Mouse (Mus musculus) spleen, adult 12 weeks (tissue): ENCODE measurements around the gene Crbn.
A peak's percentile ranks its signal among the peaks of the same experiment; 100 is the strongest.

Source experiments
- DNase-seq: peaks from one replicate; pipeline ENCODE4 v3.0.0; 2022; ENCODE audit warnings: low spot score

Gene Crbn

DNA sequence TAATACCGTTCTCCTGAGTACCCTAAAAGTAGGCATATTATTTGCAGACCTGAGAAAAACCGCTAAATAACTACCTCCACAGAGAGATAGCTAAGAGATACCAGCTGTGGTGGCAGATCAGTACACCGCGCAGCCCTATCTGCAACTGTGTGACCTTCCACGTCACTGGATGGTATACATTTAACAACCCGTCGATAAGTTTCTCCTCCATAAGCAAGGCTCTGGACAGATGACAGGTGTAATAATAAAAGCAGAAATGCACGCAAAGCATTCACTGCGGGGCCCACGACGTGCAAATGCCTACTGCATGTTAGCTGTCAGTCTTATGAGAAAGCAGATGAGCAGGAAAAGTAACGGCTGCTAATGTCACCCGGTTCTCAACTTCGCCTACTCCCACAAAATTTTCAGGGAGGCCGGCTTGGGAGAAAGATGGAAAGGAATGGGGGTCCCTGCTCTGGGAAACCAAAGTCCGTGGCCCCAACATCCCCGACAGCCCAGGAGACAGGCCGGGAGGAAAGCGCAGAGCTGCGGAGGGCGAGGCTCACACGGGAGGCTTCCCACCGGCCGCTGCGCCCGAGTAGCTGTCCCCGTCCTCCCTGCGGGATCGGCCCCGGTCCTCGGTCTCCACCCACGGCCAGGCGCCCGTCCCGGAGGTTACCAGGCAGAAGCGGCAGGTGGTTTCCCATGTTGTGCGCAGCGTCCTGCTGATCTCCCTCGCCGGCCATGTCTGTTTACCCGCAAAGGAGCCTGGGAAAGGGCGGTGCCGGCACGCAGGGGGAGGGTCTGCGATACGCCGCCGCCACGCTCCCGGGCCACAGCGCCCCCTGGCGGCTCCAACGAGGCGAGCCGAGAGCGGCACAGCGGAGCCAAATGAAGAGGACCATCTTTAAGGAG lies at the start of gene Crbn:
Gene Crbn (minus strand): TSS at position 745 of the 894 bp plus-strand sequence.
- DNase-seq: peak; percentile 88

DNA sequence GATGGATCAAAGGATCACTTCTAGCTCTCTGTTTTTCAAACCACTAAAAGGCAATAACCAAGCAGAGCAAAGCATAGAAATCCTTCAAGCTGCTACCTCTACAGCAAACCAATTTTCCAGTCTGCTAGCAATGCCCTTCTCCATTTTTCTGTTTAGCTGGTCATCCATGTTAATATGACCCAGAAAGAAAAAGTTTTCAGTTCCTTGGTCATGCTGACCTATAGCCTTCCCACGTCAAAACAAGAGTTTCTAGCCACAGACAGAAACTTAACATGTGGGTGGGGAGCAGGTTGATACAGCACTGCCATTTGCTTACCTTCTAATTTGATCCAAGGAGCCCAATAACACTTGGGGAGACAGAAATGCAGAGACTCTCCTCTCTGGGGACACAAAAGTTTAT lies 40.3 kb upstream of the Crbn start:
- DNase-seq: no peak

DNA sequence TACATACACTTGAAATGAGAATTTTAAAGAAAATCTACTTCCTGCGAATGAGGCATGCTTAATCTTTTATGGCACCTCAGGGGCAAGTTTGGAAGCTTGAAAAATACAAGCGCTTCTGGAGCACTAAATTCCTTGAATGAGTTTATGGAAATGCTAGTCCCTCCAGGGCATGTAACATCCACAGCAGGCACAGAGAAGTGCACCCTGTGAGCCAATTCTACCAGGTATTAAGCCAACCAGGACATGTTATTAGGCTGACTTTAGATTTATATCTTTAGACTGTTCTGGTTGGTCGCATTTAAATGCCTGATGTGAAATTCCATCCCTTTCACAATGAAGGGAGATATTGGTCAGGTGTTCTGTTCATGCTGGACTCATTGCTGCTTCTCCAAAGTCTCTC lies 38.2 kb upstream of the Crbn start:
- DNase-seq: no peak

DNA sequence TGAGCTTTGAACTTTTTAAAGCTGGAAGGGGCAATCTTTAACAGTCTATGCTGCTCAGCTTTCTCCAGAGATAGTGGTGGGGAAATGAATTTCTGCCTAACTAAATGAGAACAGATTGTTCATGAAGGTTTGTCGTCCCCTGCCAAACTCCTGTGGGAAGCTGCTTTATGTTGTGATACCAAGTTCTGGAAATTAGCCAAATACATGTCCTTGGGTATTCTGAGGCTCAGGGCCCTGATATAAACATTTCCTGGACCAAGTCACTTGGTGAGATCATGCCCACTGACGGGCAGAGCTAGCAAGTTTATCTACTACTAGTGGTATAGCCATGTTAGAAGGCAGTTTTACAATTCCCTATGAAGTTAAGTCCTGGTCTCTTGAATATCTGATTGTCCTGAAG lies 35.4 kb upstream of the Crbn start:
- DNase-seq: no peak

DNA sequence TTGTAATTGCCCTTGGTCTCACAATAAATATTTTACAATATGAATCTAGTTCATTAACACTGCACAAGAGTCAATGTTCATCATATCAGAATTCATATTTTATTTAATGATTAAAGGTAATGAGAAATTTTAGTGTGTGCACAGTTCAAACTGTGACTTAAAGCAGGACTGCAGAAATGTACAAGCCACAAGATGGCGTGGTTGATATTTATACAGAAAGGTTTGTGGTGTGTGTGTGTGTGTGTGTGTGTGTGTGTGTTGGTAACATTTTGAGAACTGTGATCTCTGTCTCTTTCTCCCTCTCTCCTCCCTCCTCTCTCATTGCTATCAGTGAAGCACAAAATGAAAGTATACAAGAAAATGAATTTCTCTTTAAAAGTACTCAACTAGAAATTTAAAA lies 22.5 kb upstream of the Crbn start:
- DNase-seq: no peak

DNA sequence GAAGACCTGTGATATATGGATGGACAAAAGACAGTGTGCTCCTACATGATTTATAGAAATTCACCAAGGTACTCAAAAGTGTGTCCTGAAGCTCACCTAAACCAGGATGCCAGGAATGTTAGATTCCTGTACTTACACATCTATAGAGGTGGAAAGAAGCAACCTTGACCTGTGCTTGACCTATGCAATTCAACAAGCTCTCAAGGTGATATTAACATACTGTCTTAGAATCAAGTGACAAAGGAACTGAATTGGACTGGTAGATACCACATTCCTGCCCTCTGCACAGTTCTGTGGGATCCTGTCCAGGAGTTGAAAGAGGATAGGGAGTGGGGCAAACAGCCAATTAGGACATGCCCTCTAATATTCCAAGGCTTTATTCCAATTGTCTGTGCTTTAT lies 20.7 kb upstream of the Crbn start:
- DNase-seq: no peak

DNA sequence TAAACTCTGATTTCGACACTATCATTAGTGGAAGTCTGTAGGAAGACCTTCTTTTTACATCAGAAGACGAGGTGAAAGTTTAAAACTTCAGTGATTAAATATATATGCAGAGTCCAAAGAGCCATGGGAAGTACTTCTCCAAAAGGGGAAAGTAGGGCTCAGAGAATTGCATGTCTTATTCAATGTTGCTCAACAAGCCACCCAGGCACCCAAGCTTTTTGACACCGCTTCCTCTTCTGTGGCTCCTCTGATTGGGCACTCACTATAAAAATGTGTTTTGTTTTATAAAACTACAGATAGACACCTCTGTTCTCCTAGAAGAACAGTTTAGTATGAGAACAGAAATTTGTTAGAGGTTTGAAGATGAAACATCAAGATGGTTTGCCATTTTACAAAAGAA lies 20.0 kb upstream of the Crbn start:
- DNase-seq: no peak

DNA sequence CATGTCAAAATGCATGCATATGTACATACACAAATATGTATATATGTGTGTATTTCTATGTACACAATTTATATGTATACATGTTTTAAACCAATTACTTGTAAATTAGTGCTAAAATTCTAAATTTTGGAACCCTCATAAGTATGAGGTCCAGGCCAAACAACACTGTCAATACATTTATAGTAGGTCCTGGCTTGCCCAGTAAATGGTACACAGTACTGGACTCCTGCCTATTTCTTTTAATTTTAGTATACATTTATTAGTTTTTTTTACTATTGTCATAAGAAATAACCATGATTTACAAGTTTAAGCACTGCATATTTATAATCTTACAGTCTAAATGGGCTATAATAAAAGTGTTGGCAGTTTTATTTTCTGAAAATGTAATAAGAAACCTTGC lies 19.4 kb upstream of the Crbn start:
- no peak for DNase-seq

DNA sequence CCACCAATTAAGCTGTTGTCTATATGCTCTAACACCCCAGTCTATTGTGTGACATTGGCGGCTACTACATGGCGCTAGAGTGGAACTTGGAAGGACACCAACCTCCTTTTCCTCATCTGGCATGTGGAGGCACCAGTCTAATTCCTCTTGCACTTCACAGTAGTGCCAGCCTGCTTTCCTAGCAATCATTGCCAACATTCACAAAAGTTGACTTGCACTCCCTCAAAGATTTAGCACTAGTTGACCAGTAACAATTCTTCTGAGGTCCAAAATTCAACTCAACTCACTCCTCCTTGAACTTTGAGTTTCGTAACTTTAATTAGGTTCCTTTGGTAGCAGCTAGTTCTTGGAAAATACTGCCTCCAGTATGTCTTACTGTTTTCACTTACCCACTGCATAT lies 10.8 kb upstream of the Crbn start:
- DNase-seq: no peak

DNA sequence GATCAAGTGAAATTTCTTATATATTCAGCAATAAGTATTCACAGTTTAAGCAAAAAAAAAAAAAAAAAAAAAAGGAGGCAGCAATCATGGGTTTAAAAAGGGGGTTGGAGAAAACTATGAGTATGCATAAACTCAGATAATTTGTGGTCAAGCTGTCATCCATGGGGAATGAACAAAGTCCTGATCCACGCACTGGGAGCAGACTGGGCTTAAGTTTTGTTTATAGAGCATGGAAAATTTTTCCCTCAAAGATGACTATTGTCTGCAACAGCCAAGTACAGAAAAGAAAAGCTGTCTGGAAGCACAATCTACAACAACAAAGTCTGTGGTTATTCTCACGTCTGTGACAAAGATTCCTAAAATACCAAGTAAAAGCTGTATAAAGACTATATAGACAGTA lies 9.3 kb upstream of the Crbn start:
- no peak for DNase-seq

DNA sequence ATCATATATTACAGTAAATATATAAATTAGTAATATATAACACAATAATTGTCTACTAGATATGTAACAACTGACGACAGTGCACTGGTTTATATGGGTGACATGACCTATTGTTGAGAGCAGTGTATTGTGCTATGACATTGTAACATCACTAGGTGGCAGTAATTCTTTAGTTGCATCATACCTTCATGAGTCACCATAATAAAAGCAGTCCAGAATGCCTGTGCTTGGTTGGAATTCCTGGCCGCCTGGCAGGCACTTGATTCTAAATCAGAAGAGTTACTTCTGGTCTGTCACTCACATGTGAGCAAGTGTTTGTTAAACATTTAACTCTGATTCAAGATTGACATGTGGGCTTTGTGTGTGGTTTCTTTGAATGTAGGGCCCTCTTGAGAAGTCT lies 5.0 kb upstream of the Crbn start:
- no peak for DNase-seq

DNA sequence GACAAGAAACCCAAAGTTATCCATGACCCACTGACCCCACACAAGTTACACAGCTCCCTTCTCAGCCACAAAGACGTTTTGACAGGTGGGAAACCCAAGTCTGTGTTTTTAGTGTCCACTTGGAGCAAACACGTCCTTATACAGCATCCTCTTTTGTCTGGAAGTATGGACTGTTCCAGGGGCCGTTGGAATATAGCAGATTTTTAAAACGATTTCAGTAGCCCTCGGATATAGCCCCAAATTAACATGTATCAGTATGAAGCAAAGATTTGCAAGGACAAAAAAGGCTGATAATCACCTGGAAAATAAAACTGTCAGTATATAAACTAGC lies 315 bp upstream of the Crbn start:
- DNase-seq: no peak

DNA sequence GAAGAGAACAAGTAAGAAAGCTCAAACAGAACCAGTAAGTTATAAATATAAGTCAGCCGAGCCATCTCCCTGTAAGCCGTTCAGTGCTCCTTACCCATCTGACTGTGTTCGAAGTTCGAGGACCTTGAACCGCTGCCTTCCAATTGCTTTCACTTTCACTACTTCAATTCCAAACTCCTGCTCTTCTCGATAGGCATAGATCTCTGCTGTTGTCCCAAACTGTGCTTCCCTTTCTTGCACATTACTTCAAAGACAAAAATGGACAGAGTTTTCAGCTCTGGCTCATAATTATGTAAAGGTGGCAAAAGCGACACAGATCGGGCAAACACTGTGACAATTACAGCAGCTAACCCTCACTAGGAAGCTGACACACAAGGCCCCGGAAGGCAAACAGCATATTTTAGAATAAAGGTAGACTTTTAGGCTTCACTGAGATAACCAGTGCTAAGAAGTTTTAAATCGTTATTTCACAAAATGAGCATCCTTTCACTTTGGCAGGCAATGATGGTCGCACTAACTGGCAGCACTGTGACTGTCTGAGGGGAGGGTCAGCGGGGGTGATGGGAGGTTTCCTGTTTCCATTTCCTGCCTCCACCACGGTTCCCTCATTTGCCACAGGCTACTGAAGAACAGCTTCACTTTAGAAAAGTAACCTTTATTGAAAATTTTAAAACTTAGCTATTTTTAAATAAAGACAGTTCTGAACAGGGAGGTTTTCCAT lies 5.6 kb downstream of the Crbn start:
- DNase-seq: no peak

DNA sequence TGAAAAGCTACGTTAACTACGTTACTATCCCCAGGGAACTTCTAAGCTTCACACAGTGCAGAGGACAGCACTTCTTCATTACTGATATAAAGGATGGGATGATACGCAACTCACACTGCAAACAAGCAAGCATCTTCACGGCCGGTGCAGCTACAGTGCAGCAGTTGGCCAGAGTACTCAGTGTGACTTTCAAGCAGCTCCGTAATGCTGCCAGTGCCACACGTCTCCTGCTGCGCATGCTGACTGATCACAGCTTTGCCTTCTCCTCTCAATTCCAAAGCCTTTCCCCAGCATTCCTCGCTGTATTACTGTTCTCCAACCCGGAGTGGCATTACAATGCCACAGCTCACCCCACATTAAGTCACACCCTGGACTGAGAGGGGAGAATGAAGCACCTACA lies 6.3 kb downstream of the Crbn start:
- no peak for DNase-seq

DNA sequence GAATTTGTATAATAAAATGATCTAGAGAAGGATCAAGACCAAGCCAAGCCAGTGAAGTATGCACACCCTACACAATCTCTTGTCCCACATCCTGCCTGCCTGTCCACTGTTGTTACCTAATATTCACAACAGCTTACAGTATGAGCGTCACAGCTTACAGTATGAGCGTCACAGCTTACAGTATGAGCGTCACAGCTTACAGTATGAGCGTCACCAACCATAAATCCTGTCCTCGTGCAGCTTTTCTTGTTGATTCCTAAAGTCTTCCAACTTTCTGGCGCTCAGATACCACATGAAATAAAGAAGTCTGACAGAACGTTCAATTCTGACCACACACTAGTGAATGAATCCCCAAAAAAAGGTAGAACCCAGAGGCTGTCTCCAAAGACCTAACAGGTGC lies 6.8 kb downstream of the Crbn start:
- DNase-seq: no peak

DNA sequence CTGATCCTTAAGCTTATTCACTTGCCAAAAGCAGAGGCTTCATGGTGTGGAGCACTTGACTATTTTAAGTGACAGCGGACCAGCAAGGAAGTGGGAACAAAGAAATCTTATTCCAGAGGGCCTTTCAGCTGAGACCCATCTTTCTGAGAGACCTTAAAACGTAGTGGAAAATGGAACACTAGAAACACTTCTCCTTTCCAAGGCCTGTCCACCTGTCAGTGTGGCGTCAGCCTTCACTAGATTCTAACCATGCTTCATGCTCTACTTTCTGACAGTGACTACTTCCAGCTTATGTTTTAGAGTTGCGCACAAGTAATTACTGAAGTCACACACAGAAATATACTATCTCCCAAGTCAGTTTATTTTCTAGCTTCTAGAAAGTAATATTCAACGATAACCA lies 7.4 kb downstream of the Crbn start:
- DNase-seq: no peak

DNA sequence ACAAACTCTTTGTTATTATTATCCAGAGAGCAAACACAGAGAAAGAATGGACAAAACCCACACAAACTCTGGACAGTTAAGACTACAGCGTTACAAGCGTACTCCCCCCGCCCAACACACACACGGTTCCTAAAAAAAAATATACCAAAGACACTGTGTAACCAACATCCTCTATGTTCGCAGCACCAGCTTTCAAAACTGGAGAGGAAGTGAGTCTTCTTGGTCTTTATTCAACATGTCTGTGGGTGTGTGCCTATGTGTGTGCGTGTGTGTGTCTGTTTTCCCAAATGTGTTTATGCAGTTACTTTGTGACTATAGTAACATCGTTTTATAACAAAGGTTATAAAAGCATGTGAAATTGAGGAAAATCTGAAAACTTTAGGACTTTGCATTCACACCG lies 8.4 kb downstream of the Crbn start:
- DNase-seq: no peak

DNA sequence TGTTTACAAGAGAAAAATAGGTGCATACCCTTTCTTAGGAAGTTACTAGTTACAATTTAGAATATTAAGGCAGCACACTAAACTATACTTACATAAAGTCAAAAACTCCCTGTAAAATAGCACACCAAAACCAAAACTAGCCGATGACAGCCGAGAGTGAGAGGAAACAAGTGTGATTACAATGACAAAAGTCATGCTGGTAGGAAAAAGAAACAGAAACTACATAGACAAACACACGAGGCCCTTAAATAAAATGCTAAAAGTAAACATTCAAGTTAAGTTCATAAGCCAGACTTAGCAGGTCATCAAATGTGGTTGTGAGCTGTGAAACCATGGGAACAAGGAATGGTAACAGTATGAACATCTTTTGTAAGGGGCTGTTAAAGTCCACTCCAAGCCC lies 12.7 kb downstream of the Crbn start:
- no peak for DNase-seq

DNA sequence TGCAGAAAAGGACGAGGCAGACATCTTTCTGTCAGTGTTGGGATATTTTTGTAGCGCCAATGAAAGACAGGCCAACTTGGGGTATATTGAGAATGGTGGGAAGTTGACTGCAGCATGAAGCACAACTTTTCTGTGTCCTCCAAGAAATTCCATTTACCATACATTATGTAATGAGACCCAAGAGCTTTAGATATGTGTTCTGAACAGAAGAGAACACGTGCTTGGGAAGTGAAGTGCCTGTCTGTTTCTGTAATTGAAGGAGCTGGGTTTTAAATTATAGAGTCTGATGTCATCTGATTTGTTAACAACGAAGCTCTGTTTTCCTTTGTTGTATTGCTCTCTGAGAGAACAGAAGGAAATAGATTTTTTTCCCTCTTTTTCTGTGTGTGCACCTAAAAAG lies 29.8 kb downstream of the Crbn start:
- DNase-seq: no peak

DNA sequence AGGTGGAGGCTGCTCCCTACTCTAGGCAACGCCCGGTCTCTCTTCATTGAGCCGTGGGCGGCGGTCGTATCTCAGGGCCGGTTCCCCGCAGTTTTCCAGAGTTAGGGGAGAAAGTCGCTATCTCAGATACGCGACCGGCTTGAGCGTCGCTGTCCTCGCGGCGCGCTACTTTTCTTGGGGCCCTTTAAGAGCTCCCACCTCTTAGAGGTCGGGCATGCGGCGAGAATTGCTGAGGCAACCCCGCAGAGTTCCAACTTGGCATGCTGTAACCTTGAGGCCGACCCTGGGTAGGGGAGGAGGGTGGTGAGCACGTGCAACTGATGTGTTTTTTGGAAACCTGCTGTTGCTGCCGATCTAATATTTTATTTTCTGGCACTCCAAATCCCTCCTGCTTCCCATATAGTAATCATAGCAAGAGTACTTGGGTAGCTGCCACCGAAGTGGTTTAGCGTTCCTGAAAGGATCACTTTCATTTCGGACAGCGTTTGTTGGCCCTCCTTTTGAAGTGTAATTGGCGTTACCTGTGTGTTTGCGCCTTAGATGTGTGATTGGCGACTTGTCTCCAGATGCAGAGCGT lies 30.5 kb downstream of the Crbn start:
- DNase-seq: no peak

DNA sequence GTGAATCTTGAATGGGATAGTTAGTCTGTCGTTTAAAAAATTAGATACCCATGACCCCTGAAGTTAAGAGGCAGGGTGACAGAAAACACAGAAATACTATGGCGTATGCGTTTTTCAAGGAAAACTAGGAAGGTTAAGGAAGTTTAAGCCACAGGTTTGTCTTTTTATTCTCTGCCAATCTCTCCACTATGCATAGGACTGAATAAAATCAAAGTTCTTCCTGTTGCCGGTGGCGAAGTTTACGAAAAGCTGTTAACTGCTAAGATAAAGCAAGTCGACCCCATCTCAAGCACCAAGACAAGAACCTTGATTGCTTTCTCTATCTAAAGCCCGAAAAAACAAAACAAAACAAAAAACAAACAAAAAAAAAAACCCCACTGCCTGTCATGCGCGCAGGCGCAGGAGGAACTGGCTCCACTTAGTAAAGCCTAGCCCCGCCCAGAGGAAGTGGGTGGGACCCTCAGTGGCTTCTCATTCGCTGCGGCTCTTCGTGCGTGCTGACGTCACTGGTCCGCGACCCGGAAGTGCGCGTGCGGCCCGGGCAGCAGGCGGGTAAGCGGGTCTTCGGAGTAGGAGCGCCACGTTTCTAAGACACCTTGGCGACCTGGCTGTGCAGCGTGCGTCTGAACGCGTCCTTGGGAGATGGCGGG lies 31.1 kb downstream of the Crbn start, which contains the start of gene Trnt1:
Gene Trnt1 (plus strand): TSS at position 481 of the 650 bp plus-strand sequence.
- peak; percentile 94 for DNase-seq

DNA sequence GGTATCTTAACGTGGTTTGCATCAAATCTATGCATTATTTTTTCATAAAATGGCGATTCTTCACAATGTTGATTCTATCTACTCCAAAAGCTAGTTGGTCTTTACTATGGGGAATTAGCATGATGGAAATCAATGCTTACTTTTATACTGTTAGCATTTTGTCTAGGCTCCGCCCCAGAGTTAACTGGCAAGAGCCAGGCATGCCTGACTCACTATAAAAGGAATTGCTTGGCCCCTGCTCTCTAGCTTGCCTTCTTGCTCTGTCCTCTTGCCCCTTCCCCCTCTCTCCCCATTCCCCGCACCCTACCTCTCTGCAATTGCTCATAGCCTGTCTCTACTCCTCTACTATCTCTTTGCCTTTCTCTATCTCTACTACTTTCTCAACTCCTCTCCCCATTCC lies 33.1 kb downstream of the Crbn start:
- DNase-seq: no peak

DNA sequence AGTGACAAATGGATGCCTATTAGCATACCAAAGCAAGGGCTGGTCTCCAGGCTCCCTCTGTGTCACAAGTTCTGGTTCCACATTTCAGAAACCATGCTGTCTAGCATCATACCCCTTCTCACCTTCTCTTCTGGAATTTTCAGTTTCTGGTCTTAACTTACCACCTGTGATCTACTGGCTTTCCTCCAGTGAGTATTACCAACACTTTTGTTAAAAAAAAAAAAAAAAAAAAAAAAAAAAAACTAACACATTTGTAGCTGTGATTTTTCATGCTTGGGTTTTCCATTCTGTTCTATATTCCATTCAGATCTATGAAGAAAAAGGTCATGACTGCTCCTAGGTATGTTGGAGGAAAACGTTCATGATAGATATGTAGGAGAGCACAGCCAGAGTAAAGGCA lies 34.0 kb downstream of the Crbn start:
- DNase-seq: no peak
